Mouse (Mus musculus): ENCODE measurements around the gene Cdkal1. TPM values are rescaled to one million over a fixed set of nuclear protein-coding genes. Genes with fewer than 3 reads are reported as not detected.

Gene Cdkal1
- polyA plus RNA-seq, 1 experiment from 2014 or later, result 29.9 TPM

GRCm38 (mm10) chr13:29177889-29178486 is 677.5 kb downstream of the Cdkal1 start:
- no peaks in the 10 kb centered on the region for H3K36me3 ChIP-seq
- H3K4me1 ChIP-seq, result 0 out of 2 replicates have a peak, but pooled peaks cover 3% of the 10 kb centered on the region
- H3K4me3 ChIP-seq (replicated peaks), result no peak overlapping the region
- no peak overlapping the region for H3K4me2 ChIP-seq
- WGBS, result 37% methylated on average over 5 of the region's 5 CpGs
- no peak overlapping the region for H3K27ac ChIP-seq
- H3K27me3 ChIP-seq (replicated peaks), result no peaks in the 10 kb centered on the region
- no peaks in the 10 kb centered on the region for H3K9me3 ChIP-seq
- no peak for ATAC-seq (ENCODE audit: insufficient read depth, low FRiP score, low read depth)
- no peak overlapping the region for H3K9ac ChIP-seq

- Histone ChIP-seq H3K9ac (no peak overlapping the region), H3K27ac (no peak overlapping the region), H3K4me3 (replicated peaks) (no peak overlapping the region), H3K4me1 (no peaks in the 10 kb centered on the region), H3K9me3 (no peaks in the 10 kb centered on the region), H3K27me3 (replicated peaks) (no peaks in the 10 kb centered on the region), H3K4me2 (no peak overlapping the region), H3K36me3 (no peaks in the 10 kb centered on the region)
- ATAC-seq (ENCODE audit: insufficient read depth, low FRiP score, low read depth), result no peak
- 25% methylated on average over 1 of the region's 1 CpGs for WGBS
Measured at GRCm38 (mm10) chr13:29169356-29169755, 686.1 kb downstream of the Cdkal1 start.

DNA sequence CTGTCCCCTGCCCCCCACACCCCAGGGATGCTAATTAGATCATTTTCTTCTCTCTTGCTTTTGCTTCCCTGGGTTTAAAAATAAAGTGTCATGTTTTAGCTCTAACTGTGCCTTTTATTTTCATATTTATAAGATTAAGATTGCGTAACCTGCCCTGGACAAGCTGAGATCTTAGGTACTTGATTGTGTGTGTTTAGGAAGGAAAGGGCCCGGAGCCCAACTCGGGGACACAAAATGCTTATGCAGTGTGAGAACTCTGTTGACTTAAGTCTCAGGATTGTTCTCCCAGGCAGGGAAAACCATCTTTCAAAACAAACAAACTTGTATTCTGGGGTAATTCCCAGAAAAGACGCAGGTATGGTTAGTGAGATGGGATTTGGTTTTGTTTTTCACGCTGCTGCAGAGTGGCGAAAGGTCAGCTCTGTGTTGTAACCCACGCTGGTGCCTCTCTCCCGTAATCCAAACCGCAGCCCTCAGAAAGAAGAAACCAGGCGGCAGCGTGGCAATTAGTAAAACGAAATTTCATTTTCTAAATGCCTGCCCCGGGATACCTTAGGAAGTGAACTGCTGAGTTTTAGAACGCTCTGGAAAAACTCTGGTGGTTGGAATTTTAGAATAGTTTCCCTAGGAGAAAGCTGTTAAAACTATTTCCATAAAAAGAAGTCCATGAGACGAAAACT is 690.5 kb downstream of the Cdkal1 start:
- no peak for ATAC-seq (ENCODE audit: insufficient read depth, low FRiP score, low read depth)
- H3K4me2 ChIP-seq, result no peak overlapping the region
- H3K27me3 ChIP-seq (replicated peaks), result no peaks in the 10 kb centered on the region
- H3K4me1 ChIP-seq, result peaks cover 4% of the 10 kb centered on the region; the same call in 1 of the 2 replicates
- no peak overlapping the region for H3K9ac ChIP-seq
- no peaks in the 10 kb centered on the region for H3K36me3 ChIP-seq
- no peak overlapping the region for H3K27ac ChIP-seq
- H3K9me3 ChIP-seq, result no peaks in the 10 kb centered on the region
- WGBS, result 53% methylated on average over 15 of the region's 15 CpGs
- no peak overlapping the region for H3K4me3 ChIP-seq (replicated peaks)

- 75% methylated on average over 2 of the region's 2 CpGs for WGBS
- Histone ChIP-seq H3K4me1 (peaks cover 4% of the 10 kb centered on the region; the same call in 1 of the 2 replicates), H3K27ac (no peak overlapping the region), H3K36me3 (no peaks in the 10 kb centered on the region), H3K9ac (no peak overlapping the region), H3K9me3 (no peaks in the 10 kb centered on the region), H3K27me3 (replicated peaks) (no peaks in the 10 kb centered on the region), H3K4me3 (replicated peaks) (no peak overlapping the region), H3K4me2 (no peak overlapping the region)
- peak; percentile 68 for ATAC-seq (ENCODE audit: insufficient read depth, low FRiP score, low read depth)
Measured at GRCm38 (mm10) chr13:29162867-29163514, 692.5 kb downstream of the Cdkal1 start.

DNA sequence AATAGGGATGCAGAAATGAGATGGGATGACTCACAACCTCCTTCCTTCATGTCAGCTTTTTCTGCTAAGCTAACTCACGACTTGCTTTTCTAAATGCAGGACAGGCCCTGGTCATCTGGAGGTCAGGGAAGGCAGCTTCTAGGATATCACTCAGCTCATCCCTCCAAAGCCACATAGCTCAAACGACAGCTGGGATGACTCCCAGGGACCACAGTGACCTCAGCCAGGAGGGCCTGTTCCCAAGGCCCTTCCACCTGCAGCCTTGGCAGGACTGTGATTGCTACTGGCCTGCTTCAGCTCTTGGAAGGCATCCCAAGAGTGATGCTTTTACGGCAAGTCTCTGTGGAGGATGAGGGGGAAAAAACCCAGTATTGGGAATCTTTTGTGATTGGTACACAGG is 693.0 kb downstream of the Cdkal1 start:
- Histone ChIP-seq H3K9ac (no peak overlapping the region), H3K4me2 (no peak overlapping the region), H3K27me3 (replicated peaks) (no peaks in the 10 kb centered on the region), H3K36me3 (no peaks in the 10 kb centered on the region), H3K4me1 (peaks cover 4% of the 10 kb centered on the region; the same call in 1 of the 2 replicates), H3K27ac (no peak overlapping the region), H3K4me3 (replicated peaks) (no peak overlapping the region), H3K9me3 (no peaks in the 10 kb centered on the region)
- WGBS, result 33% methylated on average over 3 of the region's 3 CpGs
- ATAC-seq (ENCODE audit: insufficient read depth, low FRiP score, low read depth), result no peak

DNA sequence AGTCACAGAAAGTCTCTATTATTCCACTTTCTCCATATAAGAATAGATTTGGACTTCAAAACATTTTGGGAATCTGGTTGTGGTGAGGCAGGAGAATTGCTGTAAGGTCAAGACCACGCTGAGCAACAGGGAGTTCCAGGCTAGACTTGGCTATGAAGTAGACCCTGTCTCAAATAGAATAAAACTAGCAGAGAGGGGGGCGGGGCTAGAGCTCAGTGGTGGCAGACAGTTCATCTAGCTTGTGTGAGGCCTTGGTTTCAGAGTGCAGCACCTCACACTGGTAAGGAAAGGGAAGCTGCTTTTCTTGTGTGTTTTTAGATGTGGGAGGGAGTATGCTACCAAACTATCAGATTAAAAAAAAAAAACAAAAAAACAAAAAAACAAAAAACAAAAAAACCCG is 694.0 kb downstream of the Cdkal1 start:
- WGBS, result 87% methylated on average over 3 of the region's 3 CpGs
- Histone ChIP-seq H3K4me3 (replicated peaks) (no peak overlapping the region), H3K9ac (no peak overlapping the region), H3K4me2 (no peak overlapping the region), H3K9me3 (no peaks in the 10 kb centered on the region), H3K27ac (no peak overlapping the region), H3K27me3 (replicated peaks) (no peaks in the 10 kb centered on the region), H3K4me1 (peaks cover 4% of the 10 kb centered on the region; the same call in 1 of the 2 replicates), H3K36me3 (no peaks in the 10 kb centered on the region)
- no peak for ATAC-seq (ENCODE audit: insufficient read depth, low FRiP score, low read depth)

DNA sequence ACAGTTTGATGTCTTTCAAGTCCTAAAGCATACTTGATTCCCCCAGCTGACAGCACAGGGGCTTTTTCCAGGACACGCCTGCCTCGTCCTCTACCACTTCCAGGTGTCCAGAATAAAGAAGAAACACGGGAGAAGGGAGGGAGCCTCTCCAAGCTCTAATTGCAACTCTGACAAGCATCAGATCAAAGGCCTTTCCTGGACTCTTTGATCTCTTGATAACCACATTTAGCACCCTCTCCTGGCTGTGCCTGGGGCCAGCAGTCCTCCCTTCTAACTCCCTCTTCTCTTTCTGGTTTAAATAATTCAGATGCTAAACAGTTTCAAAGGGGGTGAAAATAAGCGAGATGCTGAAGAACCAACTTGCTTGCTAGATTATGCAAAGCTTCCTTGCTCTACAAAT is 698.8 kb downstream of the Cdkal1 start:
- H3K9ac ChIP-seq, result no peak overlapping the region
- H3K4me1 ChIP-seq, result no peaks in the 10 kb centered on the region
- H3K4me2 ChIP-seq, result no peak overlapping the region
- H3K9me3 ChIP-seq, result no peaks in the 10 kb centered on the region
- H3K27me3 ChIP-seq (replicated peaks), result no peaks in the 10 kb centered on the region
- no peak for ATAC-seq (ENCODE audit: insufficient read depth, low FRiP score, low read depth)
- H3K27ac ChIP-seq, result no peak overlapping the region
- H3K4me3 ChIP-seq (replicated peaks), result no peak overlapping the region
- WGBS, result 37% methylated on average over 4 of the region's 4 CpGs
- H3K36me3 ChIP-seq, result no peaks in the 10 kb centered on the region

DNA sequence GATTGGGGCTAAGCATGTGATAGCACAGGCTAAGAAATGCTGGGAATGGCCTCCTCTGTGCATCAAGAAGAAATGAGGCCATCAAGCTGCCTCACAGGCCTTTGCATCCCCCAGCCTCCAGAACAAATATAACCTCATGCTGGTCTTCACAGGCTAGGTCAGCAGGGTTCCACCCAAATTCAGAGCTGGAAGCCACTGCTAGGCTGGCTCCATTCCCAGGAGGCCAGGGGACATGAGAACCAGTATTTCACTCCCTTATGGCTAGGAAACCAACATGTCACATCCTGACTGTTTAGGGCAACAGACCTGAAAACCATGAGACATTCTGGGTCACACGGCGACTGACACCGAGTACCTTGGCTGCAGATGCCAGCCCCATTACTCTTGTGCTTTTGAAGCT is 700.2 kb downstream of the Cdkal1 start:
- ATAC-seq (ENCODE audit: insufficient read depth, low FRiP score, low read depth), result no peak
- H3K27me3 ChIP-seq (replicated peaks), result no peaks in the 10 kb centered on the region
- H3K4me3 ChIP-seq (replicated peaks), result no peak overlapping the region
- H3K9ac ChIP-seq, result no peak overlapping the region
- H3K36me3 ChIP-seq, result no peaks in the 10 kb centered on the region
- H3K27ac ChIP-seq, result no peak overlapping the region
- 85% methylated on average over 3 of the region's 3 CpGs for WGBS
- H3K4me2 ChIP-seq, result no peak overlapping the region
- H3K9me3 ChIP-seq, result no peaks in the 10 kb centered on the region
- H3K4me1 ChIP-seq, result no peaks in the 10 kb centered on the region

DNA sequence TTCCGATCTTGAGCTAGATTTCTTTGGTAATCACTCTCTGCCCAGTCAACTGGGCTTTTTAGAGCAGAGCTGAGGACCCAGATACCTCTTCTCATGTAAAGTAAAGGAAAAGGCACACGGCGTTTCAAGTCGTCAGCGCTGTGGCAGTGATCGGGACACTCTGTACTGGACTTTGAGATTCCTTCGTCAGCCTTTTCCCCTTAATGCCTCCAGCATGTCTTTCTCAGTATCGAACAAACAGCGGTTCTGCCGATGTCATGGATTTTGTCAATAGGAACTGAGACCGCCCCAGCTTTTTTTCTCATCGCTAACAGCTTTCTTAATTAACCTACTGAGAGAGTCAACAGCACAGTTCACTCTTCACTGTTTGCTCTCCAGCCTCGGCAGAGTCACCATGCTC is 705.4 kb downstream of the Cdkal1 start:
- ATAC-seq (ENCODE audit: insufficient read depth, low FRiP score, low read depth), result no peak
- no peaks in the 10 kb centered on the region for H3K9me3 ChIP-seq
- no peaks in the 10 kb centered on the region for H3K4me1 ChIP-seq
- H3K4me2 ChIP-seq, result no peak overlapping the region
- H3K27ac ChIP-seq, result no peak overlapping the region
- H3K4me3 ChIP-seq (replicated peaks), result no peak overlapping the region
- H3K36me3 ChIP-seq, result no peaks in the 10 kb centered on the region
- WGBS, result 70% methylated on average over 13 of the region's 13 CpGs
- H3K27me3 ChIP-seq (replicated peaks), result no peaks in the 10 kb centered on the region
- H3K9ac ChIP-seq, result no peak overlapping the region

GRCm38 (mm10) chr13:29149404-29149803 is 706.1 kb downstream of the Cdkal1 start:
- Histone ChIP-seq H3K27me3 (replicated peaks) (no peaks in the 10 kb centered on the region), H3K4me2 (no peak overlapping the region), H3K36me3 (no peaks in the 10 kb centered on the region), H3K4me3 (replicated peaks) (no peak overlapping the region), H3K4me1 (no peaks in the 10 kb centered on the region), H3K27ac (no peak overlapping the region), H3K9ac (no peak overlapping the region), H3K9me3 (no peaks in the 10 kb centered on the region)
- ATAC-seq (ENCODE audit: insufficient read depth, low FRiP score, low read depth), result no peak
- 83% methylated on average over 6 of the region's 6 CpGs for WGBS

DNA sequence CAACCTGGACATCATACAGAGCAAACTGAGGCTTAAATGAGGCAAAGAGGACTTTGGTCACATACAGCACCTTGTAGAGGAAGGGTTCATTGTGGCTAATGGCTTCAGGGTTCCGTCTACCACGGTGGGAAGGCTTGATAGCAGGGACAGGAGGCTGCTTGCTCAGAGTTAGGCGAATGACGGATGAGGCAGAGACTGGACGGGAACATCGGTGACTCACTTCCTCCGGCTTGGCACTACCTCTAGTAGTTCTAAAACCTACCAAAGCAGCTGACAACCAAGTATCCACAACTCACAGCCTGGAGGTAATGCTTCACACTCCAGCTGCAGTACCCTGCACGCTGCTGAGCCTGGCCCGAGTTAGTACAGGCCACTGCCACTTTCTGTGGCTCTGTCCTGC is 706.9 kb downstream of the Cdkal1 start:
- WGBS, result 76% methylated on average over 9 of the region's 9 CpGs
- Histone ChIP-seq H3K27ac (no peak overlapping the region), H3K9me3 (no peaks in the 10 kb centered on the region), H3K36me3 (no peaks in the 10 kb centered on the region), H3K4me1 (no peaks in the 10 kb centered on the region), H3K27me3 (replicated peaks) (no peaks in the 10 kb centered on the region), H3K9ac (no peak overlapping the region), H3K4me2 (no peak overlapping the region), H3K4me3 (replicated peaks) (no peak overlapping the region)
- ATAC-seq (ENCODE audit: insufficient read depth, low FRiP score, low read depth), result no peak

All from stomach, embryonic 15.5 days (tissue).